Mouse (Mus musculus) layer of hippocampus, adult 8-10 months (tissue): ENCODE data around the gene Zfp819. TPM values are rescaled to one million over a fixed set of nuclear protein-coding genes. Genes with fewer than 3 reads are reported as not detected.
"Not testable (repeated sequence)": the region's sequence is repeated elsewhere in the genome, so short reads cannot be mapped to it uniquely, and the experiment has no call there.

Source experiments
- DNase-seq, 2 experiments: peaks; one replicate each; pipeline ENCODE4 v3.0.0; 2022; ENCODE audit warnings: low spot score in 2 of 2
- total RNA-seq, 4 experiments: library from RNA; stranded (reverse); gene quantifications; 2 replicates each; pipeline ENCODE4 v1.2.4; 2022

Zfp819 gene
- total RNA-seq, 4 experiments from 2014 or later = 0.14 to 0.25 TPM; not detected in 2

DNA sequence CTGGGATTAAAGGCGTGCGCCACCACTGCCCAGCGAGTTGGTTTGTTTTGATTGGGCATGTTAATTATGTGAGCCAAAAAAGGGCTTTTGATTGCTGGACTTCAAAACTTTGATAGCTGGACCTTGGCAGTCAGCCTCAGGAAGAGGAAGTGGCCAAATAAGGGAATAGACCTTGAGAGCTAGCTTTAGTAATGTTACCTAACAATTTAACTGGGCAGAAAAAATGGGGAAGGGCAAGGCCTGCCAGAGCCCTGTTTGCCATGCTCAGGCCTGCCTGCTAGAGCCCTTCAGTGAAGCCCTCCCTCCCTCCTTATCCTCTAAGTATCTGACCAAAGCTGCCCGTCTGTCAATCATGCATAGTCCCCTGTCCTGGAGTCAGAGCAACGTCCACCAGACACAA lies 35.6 kb downstream of the Zfp819 start:
- DNase-seq = no peak

DNA sequence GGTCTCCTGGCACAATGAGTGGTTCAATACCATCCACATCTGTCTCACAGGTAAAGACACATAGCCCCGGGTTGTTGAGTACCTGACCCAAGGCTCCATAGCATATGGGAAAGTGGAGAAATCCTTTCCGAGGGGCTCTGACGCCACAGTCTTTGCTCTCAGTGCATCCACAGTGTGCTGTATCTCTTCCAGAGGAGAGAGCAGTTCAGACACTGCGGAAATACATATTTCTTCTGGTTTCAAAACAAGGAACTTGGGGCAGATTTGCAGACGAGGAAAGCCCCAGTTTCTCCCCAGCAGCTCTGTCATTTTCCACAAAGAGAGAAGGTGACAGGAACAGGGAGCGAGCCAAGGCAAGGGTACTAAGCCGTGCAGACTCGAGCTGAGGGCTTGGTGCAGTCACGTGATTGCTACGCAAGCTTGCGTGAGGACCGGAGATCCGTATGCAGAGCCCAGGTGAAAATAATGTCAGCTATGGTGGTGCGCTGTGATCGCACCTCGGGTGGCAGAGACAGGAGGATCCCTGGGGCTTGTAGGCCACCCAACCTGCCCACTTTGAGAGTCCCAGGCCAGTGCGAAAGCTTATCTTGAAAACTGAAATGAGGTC lies 36.2 kb downstream of the Zfp819 start:
- no peak for DNase-seq

DNA sequence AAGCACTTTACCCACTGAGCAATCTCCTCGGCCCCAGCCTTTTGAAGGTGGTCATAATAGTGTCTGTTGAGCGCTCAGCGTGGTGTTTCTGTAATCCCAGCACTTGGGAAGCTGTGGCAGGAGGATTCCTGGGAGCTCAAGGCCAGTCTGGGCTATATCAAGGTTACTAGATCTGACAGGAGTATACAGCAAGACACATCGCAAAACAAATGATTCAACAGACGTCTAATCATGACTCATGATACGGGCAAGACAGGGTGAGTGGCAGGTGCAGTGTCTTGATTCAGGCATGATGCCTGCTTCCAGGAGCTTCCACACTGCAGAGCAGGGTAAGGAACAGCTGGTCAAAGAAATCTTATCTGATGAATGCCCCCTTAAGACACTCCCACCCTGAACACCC lies 45.7 kb downstream of the Zfp819 start:
- no peak for DNase-seq

DNA sequence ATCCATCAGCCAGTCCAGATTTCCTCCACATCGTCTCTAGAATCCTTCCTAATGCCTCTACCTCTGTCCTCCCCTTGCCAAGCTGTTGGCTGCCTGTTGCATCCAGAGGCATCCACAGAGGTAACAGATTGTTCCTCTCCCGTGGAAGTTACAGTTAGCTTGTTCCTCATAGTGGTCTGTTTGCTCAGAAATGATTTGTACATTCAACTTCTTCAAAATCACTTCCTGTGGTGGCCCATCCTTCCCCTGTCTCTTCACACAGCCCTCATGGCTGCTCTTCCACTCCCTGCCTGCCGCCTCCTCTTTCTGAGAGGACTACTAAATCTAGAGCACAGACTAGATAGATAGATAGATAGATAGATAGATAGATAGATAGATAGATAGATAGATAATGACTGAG lies 47.5 kb downstream of the Zfp819 start:
- no peak for DNase-seq

DNA sequence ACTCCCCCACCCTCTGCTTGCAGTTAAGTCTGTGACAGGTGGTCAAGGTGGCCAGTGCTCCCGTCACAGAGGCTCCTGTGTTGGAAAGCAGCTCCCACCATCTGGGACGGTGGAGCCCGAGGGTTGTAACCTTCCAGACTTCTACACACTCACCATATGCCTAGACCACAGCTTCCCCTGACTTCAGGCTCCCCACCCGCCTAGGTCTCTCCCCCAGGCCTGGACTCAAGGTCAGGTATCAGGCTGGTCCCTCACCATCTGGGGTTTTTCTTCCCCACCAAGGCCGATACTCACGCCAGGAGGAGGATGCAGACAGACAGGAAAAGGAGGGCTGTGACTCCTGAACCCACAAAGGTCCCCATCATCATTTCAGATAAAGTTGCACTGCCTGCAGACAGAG lies 49.3 kb downstream of the Zfp819 start:
- DNase-seq = no peak

DNA sequence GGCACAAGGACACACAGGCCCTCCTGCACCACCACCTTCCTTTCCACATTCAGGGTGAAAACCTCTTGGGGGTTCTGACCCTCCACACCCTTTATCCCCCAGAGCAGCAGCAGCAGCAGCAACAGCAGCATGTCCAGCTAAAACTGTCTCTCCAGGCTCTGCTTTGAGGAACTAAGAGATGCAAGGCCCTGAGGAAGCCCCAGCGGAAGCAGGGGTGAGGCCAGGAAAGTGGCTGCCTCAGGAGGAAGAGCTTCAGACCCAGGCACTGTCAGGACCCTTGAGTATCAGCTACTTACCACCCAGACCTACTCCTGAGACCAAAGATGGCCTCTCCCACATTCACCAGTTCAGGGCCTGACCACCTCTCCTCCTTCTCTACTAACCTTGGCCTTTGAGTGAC lies 53.0 kb downstream of the Zfp819 start, which contains the start of gene Siglece:
TSS of gene Siglece (minus strand) at position 160 of the 400 bp plus-strand sequence.
- DNase-seq = no peak

DNA sequence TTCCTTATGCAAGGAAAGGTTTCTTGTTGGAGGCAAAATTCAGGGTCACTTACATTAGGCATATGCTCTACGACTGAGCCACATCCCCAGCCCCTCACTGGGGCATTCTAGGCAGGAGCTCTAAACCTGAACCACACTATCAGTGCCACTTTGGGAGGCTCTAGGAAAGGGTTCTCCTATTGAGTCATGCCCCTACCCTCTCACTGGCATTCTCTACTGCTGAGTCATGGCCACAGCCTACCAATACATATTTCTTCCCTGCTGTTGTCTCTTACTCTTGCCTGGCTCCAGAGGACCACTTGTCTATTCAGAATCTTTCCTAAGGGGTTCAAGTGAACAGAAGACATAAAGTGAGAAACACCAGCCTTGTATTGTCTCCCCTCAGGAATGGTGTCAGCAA lies 55.8 kb downstream of the Zfp819 start:
- DNase-seq = no peak

DNA sequence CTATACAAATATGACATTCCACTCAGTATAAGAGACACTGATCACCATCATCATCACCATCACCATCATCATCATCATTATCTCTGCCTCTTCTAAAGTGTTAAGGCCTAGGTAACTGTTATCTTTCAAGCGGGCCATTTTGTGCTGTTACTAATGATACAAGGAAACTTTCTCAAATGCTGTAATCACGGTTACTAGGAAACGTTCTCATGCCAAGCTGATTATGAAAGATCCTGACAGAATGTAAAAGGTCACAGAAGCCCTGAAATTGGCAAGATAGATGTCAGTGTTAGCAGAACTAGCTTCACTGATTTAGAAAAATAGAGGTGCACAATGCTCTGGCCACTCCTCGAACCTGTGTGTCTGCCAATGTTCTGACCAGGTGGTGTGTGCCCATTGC lies 60.3 kb downstream of the Zfp819 start:
- not testable (repeated sequence) for DNase-seq

Other genes with a start within 250 kb of the Zfp819 start
- gene Siglecg, start 199.0 kb upstream of the Zfp819 start, total RNA-seq = under 1 TPM in 1 of 4 experiments, not detected in 3; 0.17 TPM
- gene Lim2, start 179.5 kb upstream of the Zfp819 start, total RNA-seq = not detected
- gene Nkg7, start 170.1 kb upstream of the Zfp819 start, total RNA-seq = under 1 TPM in 1 of 4 experiments, not detected in 3; 0.45 TPM
- not detected for gene Cldnd2, start 166.4 kb upstream of the Zfp819 start, total RNA-seq
- gene Etfb, start 163.1 kb upstream of the Zfp819 start, total RNA-seq = 10 to 100 TPM; 59.8 to 75.6 (median 69.4) TPM
- gene Gm45233, start 163.0 kb upstream of the Zfp819 start, total RNA-seq = 1 to 10 TPM in 2 of 4 experiments, under 1 TPM in 1, not detected in 1; 0.65 to 2.6 (median 1.7) TPM
- 1 to 10 TPM; 2.3 to 4.5 (median 3.9) TPM for gene Vsig10l, start 144.0 kb upstream of the Zfp819 start, total RNA-seq
- 10 to 100 TPM; 21.4 to 23.8 (median 22.9) TPM for gene Iglon5, start 117.1 kb upstream of the Zfp819 start, total RNA-seq
- gene 4931406B18Rik, start 101.2 kb upstream of the Zfp819 start, total RNA-seq = not detected
- 10 to 100 TPM in 2 of 4 experiments, 1 to 10 TPM in 2; 4.2 to 16.9 (median 9.6) TPM for gene Cd33, start 62.7 kb upstream of the Zfp819 start, total RNA-seq
- 1 to 10 TPM; 5.5 to 7.2 (median 6.4) TPM for gene Zfp658, start 44.9 kb upstream of the Zfp819 start, total RNA-seq
- gene Zfp719, start 27.6 kb upstream of the Zfp819 start, total RNA-seq = 10 to 100 TPM; 18.5 to 20.4 (median 19.2) TPM
- gene Ceacam18, start 27.5 kb downstream of the Zfp819 start, total RNA-seq = under 1 TPM in 1 of 4 experiments, not detected in 3; 0.31 TPM
- gene Siglece, start 53.0 kb downstream of the Zfp819 start, total RNA-seq = 1 to 10 TPM; 1.3 to 2.6 (median 1.5) TPM
- 10 to 100 TPM in 1 of 4 experiments, 1 to 10 TPM in 3; 7.5 to 12.3 (median 9.8) TPM for gene Ctu1, start 64.8 kb downstream of the Zfp819 start, total RNA-seq
- not detected for gene Klk14, start 83.2 kb downstream of the Zfp819 start, total RNA-seq
- gene Klk13, start 105.4 kb downstream of the Zfp819 start, total RNA-seq = not detected
- gene Klk12, start 161.7 kb downstream of the Zfp819 start, total RNA-seq = not detected
- gene Klk11, start 167.4 kb downstream of the Zfp819 start, total RNA-seq = not detected
- 1 to 10 TPM in 2 of 4 experiments, under 1 TPM in 2; 0.92 to 1.5 (median 1.3) TPM for gene Klk10, start 173.9 kb downstream of the Zfp819 start, total RNA-seq
- gene Klk9, start 184.7 kb downstream of the Zfp819 start, total RNA-seq = under 1 TPM in 1 of 4 experiments, not detected in 3; 0.23 TPM
- gene Klk8, start 190.4 kb downstream of the Zfp819 start, total RNA-seq = 10 to 100 TPM; 18.3 to 25.9 (median 23.2) TPM
- under 1 TPM; 0.20 to 0.87 (median 0.46) TPM for gene Klk7, start 204.1 kb downstream of the Zfp819 start, total RNA-seq
- 10 to 100 TPM in 1 of 4 experiments, 1 to 10 TPM in 2, under 1 TPM in 1; 0.66 to 11.7 (median 4.5) TPM for gene Klk6, start 217.3 kb downstream of the Zfp819 start, total RNA-seq
- gene Klk5, start 234.8 kb downstream of the Zfp819 start, total RNA-seq = not detected